Mouse (Mus musculus) B cell, adult 67 days (primary cell): Measurements from ENCODE around the gene Epha1. TPM values are rescaled to one million over a fixed set of nuclear protein-coding genes. Genes with fewer than 3 reads are reported as not detected.

ENCODE experiments used
- total RNA-seq, 2 experiments: library from RNA; stranded (reverse); gene quantifications; 4 replicates each; pipeline ENCODE4 v1.2.4; 2023

Epha1 gene
- total RNA-seq = not detected

DNA sequence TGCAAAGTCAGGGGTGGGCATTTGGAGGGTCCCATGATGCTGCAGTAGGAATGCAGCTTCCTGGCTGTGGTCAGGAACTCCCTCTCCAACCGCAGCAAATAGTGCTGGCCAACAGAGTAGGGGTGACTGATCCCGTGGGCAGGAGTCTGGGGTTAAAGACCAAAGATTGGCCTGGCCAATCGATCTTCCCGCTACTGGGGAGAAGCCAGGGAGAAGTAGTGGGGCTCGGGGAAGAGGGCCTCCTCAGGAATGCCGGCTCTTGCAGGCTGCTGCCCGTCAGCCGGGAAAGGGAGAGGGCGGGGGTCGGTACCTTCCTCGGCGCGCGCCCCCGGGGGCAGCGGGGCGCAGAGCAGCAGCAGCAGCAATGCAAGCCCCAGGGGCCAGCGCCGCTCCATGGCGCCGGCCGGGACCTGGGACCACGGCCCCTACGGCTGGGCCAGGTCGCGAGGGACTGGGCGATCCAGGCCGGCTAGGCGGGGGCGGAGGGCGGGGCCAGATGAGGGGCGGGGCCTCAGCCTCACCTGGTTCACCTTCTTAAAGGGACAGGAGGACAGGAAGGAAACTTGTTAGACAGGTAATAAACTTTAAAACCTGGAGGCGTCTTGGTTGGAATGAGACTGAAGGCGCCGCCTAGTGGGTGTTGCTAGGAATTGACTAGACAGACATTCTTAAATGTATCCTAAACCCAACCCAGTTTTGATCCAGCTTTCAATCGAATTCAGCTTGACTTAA is at the start of gene Epha1:
TSS of gene Epha1 (minus strand) at position 453 of the 732 bp plus-strand sequence.

GRCm38 (mm10) chr6:42405134-42405533 is 32.1 kb upstream of the Epha1 start, which contains the start of gene Tas2r135:
Tas2r135 (plus strand) TSS chr6:42405434.

DNA sequence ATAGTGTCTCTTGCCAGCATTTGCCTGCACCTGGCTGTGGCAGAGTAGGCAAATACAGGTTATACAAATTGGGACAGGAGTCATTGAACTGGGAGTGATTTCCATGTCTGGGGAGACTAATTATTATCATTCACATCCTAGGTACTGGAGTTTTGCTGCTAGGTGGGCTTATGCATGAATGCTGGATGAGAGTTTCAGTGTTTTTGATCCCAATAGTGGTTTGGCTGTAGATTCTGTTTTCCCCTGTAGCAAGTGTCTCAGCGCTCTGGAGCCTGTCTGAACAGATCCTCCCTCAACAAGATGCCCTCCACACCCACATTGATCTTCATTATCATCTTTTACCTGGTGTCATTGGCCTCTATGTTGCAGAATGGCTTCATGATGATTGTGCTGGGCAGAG is 26.9 kb upstream of the Epha1 start, which contains the start of gene Tas2r143:
TSS of gene Tas2r143 (plus strand) at position 301 of the 400 bp plus-strand sequence.

GRCm38 (mm10) chr6:42349426-42350020 is 23.5 kb downstream of the Epha1 start, which contains the start of gene Zyx:
Zyx (plus strand) TSS chr6:42349630.

GRCm38 (mm10) chr6:42324482-42325267 is 48.4 kb downstream of the Epha1 start, which contains the start of gene Fam131b:
Fam131b (minus strand) TSS chr6:42324643.

Other genes starting within 250 kb of the Epha1 start
- not detected for gene Tas2r139, start 232.3 kb downstream of the Epha1 start, total RNA-seq
- not detected for gene Tas2r144, start 157.9 kb downstream of the Epha1 start, total RNA-seq
- 1 to 10 TPM; 4.4 to 5.6 TPM for gene Gstk1, start 127.3 kb downstream of the Epha1 start, total RNA-seq
- gene Tmem139, start 111.3 kb downstream of the Epha1 start, total RNA-seq = not detected
- 100 to 1,000 TPM; 113 to 126 TPM for gene Casp2, start 108.3 kb downstream of the Epha1 start, total RNA-seq
- 1 to 10 TPM; 1.5 to 2.1 TPM for gene Clcn1, start 86.6 kb downstream of the Epha1 start, total RNA-seq
- gene Fam131b, start 48.6 kb downstream of the Epha1 start, total RNA-seq = not detected
- 10 to 100 TPM; 67.0 to 88.6 TPM for gene Zyx, start 23.6 kb downstream of the Epha1 start, total RNA-seq
- gene Tas2r143, start 27.0 kb upstream of the Epha1 start, total RNA-seq = under 1 TPM in 1 of 2 experiments, not detected in 1; 0.64 TPM
- not detected for gene Tas2r135, start 32.2 kb upstream of the Epha1 start, total RNA-seq
- not detected for gene Tas2r126, start 61.3 kb upstream of the Epha1 start, total RNA-seq
- gene Olfr458, start 91.9 kb upstream of the Epha1 start, total RNA-seq = not detected
- not detected for gene Olfr457, start 103.1 kb upstream of the Epha1 start, total RNA-seq
- gene Olfr456, start 113.9 kb upstream of the Epha1 start, total RNA-seq = not detected
- not detected for gene Olfr455, start 174.3 kb upstream of the Epha1 start, total RNA-seq
- gene Tcaf3, start 224.4 kb upstream of the Epha1 start, total RNA-seq = not detected